Mouse (Mus musculus) bone marrow macrophage, adult 2 months (primary cell): ENCODE results near the gene Vmn1r104. TPM values are rescaled to one million over a fixed set of nuclear protein-coding genes. Genes with fewer than 3 reads are reported as not detected.
"Not testable (repeated sequence)": the region's sequence is repeated elsewhere in the genome, so short reads cannot be mapped to it uniquely, and the experiment has no call there.

Source experiments
- H3K27ac ChIP-seq: 2 replicates; pipeline ENCODE4 v1.5.1; 2012; ENCODE audit warnings: low read depth, low read length; ENCODE audit not compliant: insufficient read depth
- H3K4me1 ChIP-seq: 2 replicates; pipeline ENCODE4 v1.6.1; 2012; ENCODE audit warnings: low read length; ENCODE audit not compliant: control insufficient read depth, insufficient read depth
- H3K4me3 ChIP-seq: 2 replicates; pipeline ENCODE4 v1.5.1; 2012; ENCODE audit warnings: mild to moderate bottlenecking, low read length, moderate library complexity; ENCODE audit not compliant: insufficient read depth
- polyA plus RNA-seq: library from polyadenylated mRNA; stranded (reverse); fragments of >200 nt; gene quantifications from 2 replicates; pipeline ENCODE4 v1.2.4, GENCODE M21; 2012; ENCODE audit not compliant: missing spikeins, insufficient read depth, insufficient read length

Gene Vmn1r104
- polyA plus RNA-seq, result not detected in 2 replicates

- not testable (repeated sequence) for H3K4me3 ChIP-seq, H3K4me1 ChIP-seq, H3K27ac ChIP-seq
Measured at GRCm38 (mm10) chr7:20533537-20533936, at the start of gene Vmn1r104. TSS of gene Vmn1r104 (plus strand) at chr7:20533837.

DNA sequence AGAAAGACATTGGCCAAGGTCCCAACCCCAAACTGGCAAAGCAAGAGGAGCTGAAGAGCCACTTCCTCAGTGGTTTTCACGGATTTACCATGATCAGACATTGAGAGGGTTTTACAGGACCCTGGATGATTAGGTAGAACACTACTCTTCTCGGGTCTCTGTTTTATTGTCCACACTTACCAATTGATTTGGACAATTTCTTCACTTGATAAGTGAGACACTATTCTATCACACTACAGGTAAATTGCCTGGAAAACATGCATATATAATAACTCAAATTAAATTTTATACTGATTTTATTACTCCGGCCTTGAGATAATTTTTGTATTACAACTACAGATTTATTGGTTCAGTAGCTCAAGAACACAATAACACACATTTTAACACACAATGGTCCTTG lies 23.2 kb upstream of the Vmn1r104 start, which contains the start of gene Vmn1r103:
Gene Vmn1r103 (minus strand): TSS at position 101 of the 400 bp plus-strand sequence.
- H3K4me1 ChIP-seq, H3K4me3 ChIP-seq, H3K27ac ChIP-seq: not testable (repeated sequence)

DNA sequence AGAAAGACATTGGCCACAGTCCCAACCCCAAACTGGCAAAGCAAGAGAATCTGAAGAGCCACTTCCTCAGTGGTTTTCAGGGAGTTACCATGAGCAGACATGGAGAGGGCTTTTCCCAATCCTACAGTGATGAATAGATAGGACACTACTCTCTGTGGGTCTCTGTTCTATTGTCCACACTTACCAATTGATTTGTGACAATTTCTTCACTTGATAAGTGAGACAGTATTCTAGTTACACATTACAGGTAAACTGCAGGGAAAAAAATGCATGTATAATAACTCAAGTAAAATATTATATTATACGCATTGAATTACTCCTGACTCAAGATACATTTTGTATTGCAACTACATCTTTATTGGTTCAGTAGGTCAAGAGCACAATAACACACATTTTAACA lies 12.0 kb downstream of the Vmn1r104 start, which contains the start of gene Gm5726:
Gene Gm5726 (minus strand): TSS at position 101 of the 400 bp plus-strand sequence.
- H3K27ac ChIP-seq, H3K4me1 ChIP-seq, H3K4me3 ChIP-seq: not testable (repeated sequence)

DNA sequence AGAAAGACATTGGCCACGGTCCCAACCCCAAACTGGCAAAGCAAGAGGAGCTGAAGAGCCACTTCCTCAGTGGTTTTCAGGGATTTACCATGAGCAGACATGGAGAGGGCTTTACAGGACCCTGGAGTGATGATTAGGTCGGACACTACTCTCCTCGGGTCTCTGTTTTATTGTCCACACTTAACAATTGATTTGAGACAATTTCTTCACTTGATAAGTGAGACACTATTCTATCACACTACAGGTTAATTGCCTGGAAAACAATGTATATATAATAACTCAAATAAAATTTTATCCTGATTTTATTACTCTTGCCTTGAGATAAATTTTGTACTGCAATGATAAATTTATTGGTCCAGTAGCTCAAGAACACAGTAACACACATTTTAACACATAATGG lies 42.5 kb downstream of the Vmn1r104 start, which contains the start of gene Gm4141:
Gene Gm4141 (minus strand): TSS at position 101 of the 400 bp plus-strand sequence.
- H3K4me1 ChIP-seq, H3K4me3 ChIP-seq, H3K27ac ChIP-seq: not testable (repeated sequence)

Other genes with a start within 250 kb of the Vmn1r104 start
- gene Gm4133, start 199.8 kb upstream of the Vmn1r104 start, polyA plus RNA-seq, result not detected in 2 replicates
- gene Gm5728, start 158.4 kb upstream of the Vmn1r104 start, polyA plus RNA-seq, result not detected in 2 replicates
- gene Vmn1r100, start 115.9 kb upstream of the Vmn1r104 start, polyA plus RNA-seq, result not detected in 2 replicates
- not detected in 2 replicates for gene Vmn1r101, start 91.2 kb upstream of the Vmn1r104 start, polyA plus RNA-seq
- not detected in 2 replicates for gene Gm10670, start 58.9 kb upstream of the Vmn1r104 start, polyA plus RNA-seq
- not detected in 2 replicates for gene Vmn1r103, start 23.3 kb upstream of the Vmn1r104 start, polyA plus RNA-seq
- not detected in 2 replicates for gene Gm5726, start 11.9 kb downstream of the Vmn1r104 start, polyA plus RNA-seq
- gene Gm4141, start 42.4 kb downstream of the Vmn1r104 start, polyA plus RNA-seq, result not detected in 2 replicates
- not detected in 2 replicates for gene Gm4513, start 65.2 kb downstream of the Vmn1r104 start, polyA plus RNA-seq
- gene Vmn1r107, start 135.1 kb downstream of the Vmn1r104 start, polyA plus RNA-seq, result not detected in 2 replicates
- gene Vmn1r111, start 169.4 kb downstream of the Vmn1r104 start, polyA plus RNA-seq, result not detected in 2 replicates
- gene Gm10668, start 196.8 kb downstream of the Vmn1r104 start, polyA plus RNA-seq, result not detected in 2 replicates
- gene Vmn1r112, start 237.3 kb downstream of the Vmn1r104 start, polyA plus RNA-seq, result not detected in 2 replicates